In the genomic region with DNA sequence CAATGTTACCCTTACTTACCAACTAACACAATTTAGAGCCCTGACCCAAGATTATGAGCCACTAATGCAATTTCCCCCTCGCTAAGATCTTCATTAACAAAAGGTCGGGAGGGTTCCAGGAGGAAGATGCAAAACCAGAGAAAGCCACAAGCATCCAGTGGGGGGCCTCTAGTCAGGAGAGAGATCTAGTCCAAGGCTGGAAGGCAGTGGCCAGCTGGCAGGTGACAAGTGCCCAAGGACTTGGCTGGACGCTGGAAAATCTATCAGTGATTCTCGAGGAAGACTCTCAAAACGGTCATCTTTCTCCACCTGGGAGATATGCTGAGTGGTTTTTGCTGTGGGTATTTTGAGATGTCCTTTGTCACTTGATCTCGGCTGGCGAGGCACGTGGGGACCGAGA, we compare ENCODE assay signal across 20 mouse cellular contexts.
A peak's percentile ranks its signal among the peaks of the same experiment; 100 is the strongest.
DNase-seq lines count a peak whose midpoint lies in the region; ATAC-seq and TF ChIP-seq lines count a peak whose summit lies in the region.
"Had no signal": no experiment of that assay in that cellular context is flagged by ENCODE, and none has a peak within 500 bp of the region (broad histone marks: within the 10 kb centered on the region; RNA-seq: fewer than 3 reads in every experiment).

No protein-coding gene starts in this region.

- 76% methylated on average over 9 of the region's 9 CpGs for WGBS in midbrain, embryonic 16.5 days
- 86% methylated on average over 9 of the region's 9 CpGs for WGBS in midbrain, embryonic 11.5 days

- no peak overlapping the region for H3K4me2 ChIP-seq in midbrain, embryonic 16.5 days (ENCODE audit: low read length)
- no peak overlapping the region for H3K4me2 ChIP-seq in midbrain, embryonic 11.5 days
- H3K4me2 ChIP-seq: embryonic facial prominence, embryonic 13.5 days; forebrain, embryonic 12.5 days; hindbrain, embryonic 12.5 days had no signal

- H3K9me3 ChIP-seq in midbrain, embryonic 16.5 days (replicated peaks; ENCODE audit: control insufficient read depth, low read length, poor library complexity, severe bottlenecking) = no peaks in the 10 kb centered on the region
- H3K9me3 ChIP-seq in midbrain, embryonic 11.5 days (ENCODE audit: control insufficient read depth, low read length) = no peaks in the 10 kb centered on the region
- H3K9me3 ChIP-seq: embryonic facial prominence, embryonic 13.5 days; forebrain, embryonic 12.5 days; heart, embryonic 10.5 days; hindbrain, embryonic 12.5 days had no signal

- H3K27ac ChIP-seq in gastrocnemius, adult 2 months = peak overlapping the region; percentile 67
- peak overlapping the region; percentile 10; the same call in 1 of the 2 replicates for H3K27ac ChIP-seq in midbrain, embryonic 16.5 days (ENCODE audit: low read length)
- no peak overlapping the region for H3K27ac ChIP-seq in midbrain, embryonic 11.5 days (ENCODE audit: low read depth, low read length)
- H3K27ac ChIP-seq: embryonic facial prominence, embryonic 13.5 days; forebrain, embryonic 12.5 days; heart, embryonic 10.5 days; hindbrain, embryonic 12.5 days had no signal

- intact Hi-C loops in gastrocnemius, adult 2 months (cut with DNase I) = no loop called here

- no peak overlapping the region for H3K9ac ChIP-seq in midbrain, embryonic 16.5 days (ENCODE audit: low read depth, low read length)
- H3K9ac ChIP-seq in midbrain, embryonic 11.5 days (ENCODE audit: low read length) = no peak overlapping the region
- H3K9ac ChIP-seq: forebrain, embryonic 12.5 days had no signal

- no peaks in the 10 kb centered on the region for H3K27me3 ChIP-seq in midbrain, embryonic 16.5 days (ENCODE audit: control insufficient read depth, insufficient read depth, low read depth, low read length)
- no peaks in the 10 kb centered on the region for H3K27me3 ChIP-seq in midbrain, embryonic 11.5 days (ENCODE audit: control insufficient read depth, insufficient read depth, low read length)
- H3K27me3 ChIP-seq: embryonic facial prominence, embryonic 13.5 days; forebrain, embryonic 12.5 days; hindbrain, embryonic 12.5 days; Patski had no signal

- no peak for TF ChIP-seq CTCF in gastrocnemius, adult 2 months (IDR thresholded peaks at IDR 0.05)

- H3K36me3 ChIP-seq in midbrain, embryonic 16.5 days (ENCODE audit: control insufficient read depth, insufficient read depth, low read length) = no peaks in the 10 kb centered on the region
- no peaks in the 10 kb centered on the region for H3K36me3 ChIP-seq in midbrain, embryonic 11.5 days (ENCODE audit: control insufficient read depth, insufficient read depth, low read length)
- H3K36me3 ChIP-seq: embryonic facial prominence, embryonic 13.5 days; forebrain, embryonic 12.5 days; heart, embryonic 10.5 days; hindbrain, embryonic 12.5 days had no signal

- H3K4me1 ChIP-seq in midbrain, embryonic 16.5 days (ENCODE audit: control insufficient read depth, insufficient read depth, low read length) = peaks cover 10% of the 10 kb centered on the region
- peaks cover 3% of the 10 kb centered on the region; the same call in 1 of the 2 replicates for H3K4me1 ChIP-seq in midbrain, embryonic 11.5 days (ENCODE audit: control insufficient read depth, insufficient read depth, low read length)

- no peak overlapping the region for H3K4me3 ChIP-seq in gastrocnemius, adult 2 months
- H3K4me3 ChIP-seq in midbrain, embryonic 16.5 days (ENCODE audit: low read depth, low read length) = no peak overlapping the region
- no peak overlapping the region for H3K4me3 ChIP-seq in midbrain, embryonic 11.5 days (ENCODE audit: low read depth, low read length)
- H3K4me3 ChIP-seq: embryonic facial prominence, embryonic 13.5 days; forebrain, embryonic 12.5 days; heart, embryonic 10.5 days; hindbrain, embryonic 12.5 days had no signal

- DNase-seq in cerebellum, postnatal 10 days = peak; percentile 75 to 80
- peak; percentile 43 for DNase-seq in gastrocnemius, adult 2 months
- no peak for DNase-seq in gastrocnemius, postnatal 25 days
- no peak for DNase-seq in midbrain, embryonic 11.5 days (ENCODE audit: low spot score, missing footprints)
- DNase-seq in urinary bladder, postnatal 4 days (ENCODE audit: low spot score in 2 of 2) = no peak
- DNase-seq: adrenal gland, postnatal 14 days; heart, adult 18-20 months; heart, postnatal 10 days; heart, postnatal 4 days had no signal

- ATAC-seq in cerebellum, adult (ENCODE audit: insufficient number of reproducible peaks, low FRiP score, low TSS enrichment) = no peak
- no peak for ATAC-seq in midbrain, embryonic 16.5 days
- no peak for ATAC-seq in midbrain, embryonic 11.5 days (ENCODE audit: low FRiP score)
- ATAC-seq: activated CD4-positive, CD25-positive, alpha-beta regulatory T cell, adult 4 months; forebrain, embryonic 16.5 days; hindbrain, embryonic 16.5 days; inflammation-experienced regulatory T-cells, adult 6 months; Patski had no signal

Comparison
In these comparisons a context has a peak if more than half of its experiments do, and no peak if none do; other contexts are left out.
1. DNase-seq: peak in cerebellum, postnatal 10 days (2 of 2) and gastrocnemius, adult 2 months (single experiment); none in gastrocnemius, postnatal 25 days (single experiment), midbrain, embryonic 11.5 days (single experiment) and urinary bladder, postnatal 4 days (0 of 2).